Mouse (Mus musculus): Measurements from ENCODE around the gene Nrp1.

Nrp1 gene

GRCm38 (mm10) chr8:128541355-128542090 is 183.1 kb downstream of the Nrp1 start:
- in situ Hi-C loops (cut with MboI, MseI), result no loop called here

GRCm38 (mm10) chr8:128544128-128544846 is 185.9 kb downstream of the Nrp1 start:
- in situ Hi-C loops (cut with MboI, MseI), result no loop called here

- in situ Hi-C loops (cut with MboI, MseI), result no loop called here
These were observed 187.9 kb downstream of the Nrp1 start for GRCm38 (mm10) chr8:128546287-128546686.

- in situ Hi-C loops (cut with MboI, MseI), result no loop called here
These were observed 189.0 kb downstream of the Nrp1 start for GRCm38 (mm10) chr8:128547361-128547760.

- in situ Hi-C loops (cut with MboI, MseI), result no loop called here
These were observed 191.3 kb downstream of the Nrp1 start for GRCm38 (mm10) chr8:128549738-128550137.

- in situ Hi-C loops (cut with MboI, MseI), result no loop called here
These were observed 193.2 kb downstream of the Nrp1 start for GRCm38 (mm10) chr8:128551421-128552139.
